Mouse (Mus musculus): ENCODE data around the gene Spata46. TPM values are rescaled to one million over a fixed set of nuclear protein-coding genes. Genes with fewer than 3 reads are reported as not detected.

The Spata46 gene
- polyA plus RNA-seq, 1 experiment from 2014 or later: 1.6 TPM

GRCm38 (mm10) chr1:170299496-170299895, 9.1 kb upstream of the Spata46 start:
- 90% methylated on average over 4 of the region's 4 CpGs for WGBS
- Histone ChIP-seq H3K27ac (no peak overlapping the region), H3K36me3 (replicated peaks; ENCODE audit: control insufficient read depth, insufficient read depth) (no peaks in the 10 kb centered on the region)

GRCm38 (mm10) chr1:170301686-170302085, 6.9 kb upstream of the Spata46 start:
- Histone ChIP-seq H3K36me3 (replicated peaks; ENCODE audit: control insufficient read depth, insufficient read depth) (no peaks in the 10 kb centered on the region), H3K4me3 (replicated peaks; ENCODE audit: low read length) (no peak overlapping the region), H3K27me3 (ENCODE audit: control insufficient read depth, insufficient read depth, low read length) (no peaks in the 10 kb centered on the region), H3K9me3 (ENCODE audit: control insufficient read depth, low read length) (no peaks in the 10 kb centered on the region), H3K9ac (no peak overlapping the region), H3K4me1 (replicated peaks; ENCODE audit: control insufficient read depth, insufficient read depth, low read length) (no peaks in the 10 kb centered on the region), H3K27ac (no peak overlapping the region), H3K4me2 (replicated peaks) (no peak overlapping the region)
- DNase-seq (ENCODE audit: low spot score) (no peak), ATAC-seq (ENCODE audit: low FRiP score) (no peak)
- 97% methylated on average over 9 of the region's 9 CpGs for WGBS

More at GRCm38 (mm10) chr1:170299496-170299895, 9.1 kb upstream of the Spata46 start:
- H3K9me3 ChIP-seq (ENCODE audit: control insufficient read depth, low read length): no peaks in the 10 kb centered on the region
- H3K4me1 ChIP-seq (replicated peaks; ENCODE audit: control insufficient read depth, insufficient read depth, low read length): no peaks in the 10 kb centered on the region
- H3K4me3 ChIP-seq (replicated peaks; ENCODE audit: low read length): no peak overlapping the region
- DNase-seq (ENCODE audit: low spot score) (no peak), ATAC-seq (ENCODE audit: low FRiP score) (no peak)
- no peaks in the 10 kb centered on the region for H3K27me3 ChIP-seq (ENCODE audit: control insufficient read depth, insufficient read depth, low read length)
- no peak overlapping the region for H3K4me2 ChIP-seq (replicated peaks)
- no peak overlapping the region for H3K9ac ChIP-seq

- no peak overlapping the region for H3K27ac ChIP-seq
- no peaks in the 10 kb centered on the region for H3K4me1 ChIP-seq (replicated peaks; ENCODE audit: control insufficient read depth, insufficient read depth, low read length)
- no peak for DNase-seq (ENCODE audit: low spot score)
- no peak overlapping the region for H3K4me3 ChIP-seq (replicated peaks; ENCODE audit: low read length)
- WGBS: 71% methylated on average over 6 of the region's 6 CpGs
- H3K9ac ChIP-seq: no peak overlapping the region
- no peaks in the 10 kb centered on the region for H3K27me3 ChIP-seq (ENCODE audit: control insufficient read depth, insufficient read depth, low read length)
- no peak overlapping the region for H3K4me2 ChIP-seq (replicated peaks)
- no peaks in the 10 kb centered on the region for H3K9me3 ChIP-seq (ENCODE audit: control insufficient read depth, low read length)
- H3K36me3 ChIP-seq (replicated peaks; ENCODE audit: control insufficient read depth, insufficient read depth): no peaks in the 10 kb centered on the region
- no peak for ATAC-seq (ENCODE audit: low FRiP score)
Observed at GRCm38 (mm10) chr1:170302456-170302855, 6.1 kb upstream of the Spata46 start.

- Histone ChIP-seq H3K27me3 (ENCODE audit: control insufficient read depth, insufficient read depth, low read length) (no peaks in the 10 kb centered on the region), H3K4me2 (replicated peaks) (no peak overlapping the region), H3K4me3 (replicated peaks; ENCODE audit: low read length) (no peak overlapping the region), H3K27ac (no peak overlapping the region), H3K36me3 (replicated peaks; ENCODE audit: control insufficient read depth, insufficient read depth) (no peaks in the 10 kb centered on the region), H3K9me3 (ENCODE audit: control insufficient read depth, low read length) (no peaks in the 10 kb centered on the region), H3K9ac (no peak overlapping the region), H3K4me1 (replicated peaks; ENCODE audit: control insufficient read depth, insufficient read depth, low read length) (no peaks in the 10 kb centered on the region)
- 34% methylated on average over 6 of the region's 6 CpGs for WGBS
- ATAC-seq (ENCODE audit: low FRiP score) (no peak), DNase-seq (ENCODE audit: low spot score) (no peak)
Observed at GRCm38 (mm10) chr1:170303103-170303502, 5.5 kb upstream of the Spata46 start.

- H3K9me3 ChIP-seq (ENCODE audit: control insufficient read depth, low read length): no peaks in the 10 kb centered on the region
- WGBS: 93% methylated on average over 10 of the region's 10 CpGs
- H3K36me3 ChIP-seq (replicated peaks; ENCODE audit: control insufficient read depth, insufficient read depth): no peaks in the 10 kb centered on the region
- no peak for ATAC-seq (ENCODE audit: low FRiP score)
- no peak for DNase-seq (ENCODE audit: low spot score)
- no peak overlapping the region for H3K4me3 ChIP-seq (replicated peaks; ENCODE audit: low read length)
- no peak overlapping the region for H3K4me2 ChIP-seq (replicated peaks)
- H3K27me3 ChIP-seq (ENCODE audit: control insufficient read depth, insufficient read depth, low read length): no peaks in the 10 kb centered on the region
- H3K9ac ChIP-seq: no peak overlapping the region
- H3K27ac ChIP-seq: no peak overlapping the region
- H3K4me1 ChIP-seq (replicated peaks; ENCODE audit: control insufficient read depth, insufficient read depth, low read length): no peaks in the 10 kb centered on the region
Observed at GRCm38 (mm10) chr1:170305002-170305401, 3.6 kb upstream of the Spata46 start.

GRCm38 (mm10) chr1:170306232-170306631, 2.4 kb upstream of the Spata46 start, which contains the start of gene Gm7694:
Gm7694 (minus strand) TSS chr1:170306332.
- H3K9ac ChIP-seq: no peak within 1 kb of the TSS
- H3K27ac ChIP-seq: no peak within 1 kb of the TSS
- H3K4me3 ChIP-seq (replicated peaks; ENCODE audit: low read length): no peak within 1 kb of the TSS
- no peaks in the 10 kb centered on the region for H3K27me3 ChIP-seq (ENCODE audit: control insufficient read depth, insufficient read depth, low read length)
- ATAC-seq (ENCODE audit: low FRiP score) (no peak), DNase-seq (ENCODE audit: low spot score) (no peak)
- no peaks in the 10 kb centered on the region for H3K4me1 ChIP-seq (replicated peaks; ENCODE audit: control insufficient read depth, insufficient read depth, low read length)
- H3K4me2 ChIP-seq (replicated peaks): no peak within 1 kb of the TSS
- H3K9me3 ChIP-seq (ENCODE audit: control insufficient read depth, low read length): no peaks in the 10 kb centered on the region
- no peaks in the 10 kb centered on the region for H3K36me3 ChIP-seq (replicated peaks; ENCODE audit: control insufficient read depth, insufficient read depth)
- WGBS: 93% methylated on average over 4 of the region's 4 CpGs

GRCm38 (mm10) chr1:170311431-170311830, 2.8 kb downstream of the Spata46 start:
- no peaks in the 10 kb centered on the region for H3K27me3 ChIP-seq (ENCODE audit: control insufficient read depth, insufficient read depth, low read length)
- no peaks in the 10 kb centered on the region for H3K4me1 ChIP-seq (replicated peaks; ENCODE audit: control insufficient read depth, insufficient read depth, low read length)
- H3K36me3 ChIP-seq (replicated peaks; ENCODE audit: control insufficient read depth, insufficient read depth): no peaks in the 10 kb centered on the region
- 81% methylated on average over 6 of the region's 6 CpGs for WGBS
- no peak overlapping the region for H3K4me2 ChIP-seq (replicated peaks)
- ATAC-seq (ENCODE audit: low FRiP score): no peak
- no peak for DNase-seq (ENCODE audit: low spot score)
- H3K27ac ChIP-seq: no peak overlapping the region
- H3K9ac ChIP-seq: no peak overlapping the region
- no peaks in the 10 kb centered on the region for H3K9me3 ChIP-seq (ENCODE audit: control insufficient read depth, low read length)
- no peak overlapping the region for H3K4me3 ChIP-seq (replicated peaks; ENCODE audit: low read length)

- H3K4me1 ChIP-seq (replicated peaks; ENCODE audit: control insufficient read depth, insufficient read depth, low read length): no peaks in the 10 kb centered on the region
Observed at GRCm38 (mm10) chr1:170322046-170322445, 13.4 kb downstream of the Spata46 start.

GRCm38 (mm10) chr1:170323001-170323400, 14.4 kb downstream of the Spata46 start:
- no peaks in the 10 kb centered on the region for H3K9me3 ChIP-seq (ENCODE audit: control insufficient read depth, low read length)
- no peak overlapping the region for H3K4me2 ChIP-seq (replicated peaks)
- no peak for DNase-seq (ENCODE audit: low spot score)
- 94% methylated on average over 10 of the region's 10 CpGs for WGBS
- no peaks in the 10 kb centered on the region for H3K27me3 ChIP-seq (ENCODE audit: control insufficient read depth, insufficient read depth, low read length)
- H3K27ac ChIP-seq: no peak overlapping the region
- no peak for ATAC-seq (ENCODE audit: low FRiP score)
- no peaks in the 10 kb centered on the region for H3K4me1 ChIP-seq (replicated peaks; ENCODE audit: control insufficient read depth, insufficient read depth, low read length)
- no peak overlapping the region for H3K4me3 ChIP-seq (replicated peaks; ENCODE audit: low read length)
- peaks cover 10% of the 10 kb centered on the region for H3K36me3 ChIP-seq (replicated peaks; ENCODE audit: control insufficient read depth, insufficient read depth)
- no peak overlapping the region for H3K9ac ChIP-seq

More at GRCm38 (mm10) chr1:170322046-170322445, 13.4 kb downstream of the Spata46 start:
- Histone ChIP-seq H3K27me3 (ENCODE audit: control insufficient read depth, insufficient read depth, low read length) (no peaks in the 10 kb centered on the region), H3K4me2 (replicated peaks) (no peak overlapping the region), H3K36me3 (replicated peaks; ENCODE audit: control insufficient read depth, insufficient read depth) (peaks cover 10% of the 10 kb centered on the region), H3K4me3 (replicated peaks; ENCODE audit: low read length) (no peak overlapping the region), H3K27ac (no peak overlapping the region), H3K9me3 (ENCODE audit: control insufficient read depth, low read length) (no peaks in the 10 kb centered on the region), H3K9ac (no peak overlapping the region)
- ATAC-seq (ENCODE audit: low FRiP score) (no peak), DNase-seq (ENCODE audit: low spot score) (no peak)
- 95% methylated on average over 2 of the region's 2 CpGs for WGBS

GRCm38 (mm10) chr1:170324312-170324711, 15.7 kb downstream of the Spata46 start:
- Histone ChIP-seq H3K36me3 (replicated peaks; ENCODE audit: control insufficient read depth, insufficient read depth) (peaks cover 4% of the 10 kb centered on the region; the same call in 1 of the 2 replicates), H3K4me3 (replicated peaks; ENCODE audit: low read length) (no peak overlapping the region), H3K27ac (no peak overlapping the region), H3K4me2 (replicated peaks) (no peak overlapping the region), H3K27me3 (ENCODE audit: control insufficient read depth, insufficient read depth, low read length) (no peaks in the 10 kb centered on the region), H3K4me1 (replicated peaks; ENCODE audit: control insufficient read depth, insufficient read depth, low read length) (no peaks in the 10 kb centered on the region), H3K9me3 (ENCODE audit: control insufficient read depth, low read length) (no peaks in the 10 kb centered on the region), H3K9ac (no peak overlapping the region)
- WGBS: 96% methylated on average over 1 of the region's 1 CpGs
- ATAC-seq (ENCODE audit: low FRiP score) (no peak), DNase-seq (ENCODE audit: low spot score) (no peak)

All from hindbrain, embryonic 14.5 days (tissue).